In genomic region chr16:34470343-34470742, GRCm38 (mm10) we compare ENCODE assay signal across 18 mouse cellular contexts.
DNase-seq lines count a peak whose midpoint lies in the region; ATAC-seq and TF ChIP-seq lines count a peak whose summit lies in the region.
"Had no signal": no experiment of that assay in that cellular context is flagged by ENCODE, and none has a peak within 500 bp of the region (broad histone marks: within the 10 kb centered on the region; RNA-seq: fewer than 3 reads in every experiment).

No protein-coding gene starts in this region.

- H3K36me3 ChIP-seq in heart, embryonic 12.5 days: no peaks in the 10 kb centered on the region
- H3K36me3 ChIP-seq in forebrain, postnatal 0 days (ENCODE audit: insufficient read depth): no peaks in the 10 kb centered on the region
- no peaks in the 10 kb centered on the region for H3K36me3 ChIP-seq in neural tube, embryonic 15.5 days
- H3K36me3 ChIP-seq: limb, embryonic 13.5 days; stomach, embryonic 15.5 days had no signal

- intact Hi-C loops in heart, postnatal 25 days (cut with DNase I): no loop called here
- intact Hi-C loops in left cerebral cortex, adult 2 months (cut with DNase I): no loop called here
- intact Hi-C loops in left cerebral cortex, postnatal 10 days (cut with DNase I): no loop called here

- WGBS in heart, embryonic 12.5 days: 60% methylated on average over 5 of the region's 5 CpGs
- WGBS in forebrain, postnatal 0 days: 58% methylated on average over 5 of the region's 5 CpGs
- 51% methylated on average over 5 of the region's 5 CpGs for WGBS in neural tube, embryonic 15.5 days

- H3K4me3 ChIP-seq in heart, embryonic 12.5 days: no peak overlapping the region
- H3K4me3 ChIP-seq in left cerebral cortex, adult 2 months: 0 out of 2 replicates have a peak overlapping the region, but pooled peaks have one; percentile 7
- H3K4me3 ChIP-seq in forebrain, postnatal 0 days (ENCODE audit: low read depth, low read length): no peak overlapping the region
- H3K4me3 ChIP-seq in neural tube, embryonic 15.5 days (replicated peaks): no peak overlapping the region
- H3K4me3 ChIP-seq: erythroblast, embryonic 14.5 days; gastrocnemius, adult 2 months; limb, embryonic 13.5 days; stomach, embryonic 15.5 days had no signal

- peaks cover 75% of the 10 kb centered on the region for H3K4me1 ChIP-seq in heart, embryonic 12.5 days (replicated peaks)
- peaks cover 54% of the 10 kb centered on the region for H3K4me1 ChIP-seq in forebrain, postnatal 0 days (ENCODE audit: insufficient read depth)
- H3K4me1 ChIP-seq in neural tube, embryonic 15.5 days: peaks cover 86% of the 10 kb centered on the region

- ATAC-seq in heart, embryonic 12.5 days (ENCODE audit: insufficient number of reproducible peaks, low FRiP score): no peak
- ATAC-seq in forebrain, postnatal 0 days: no peak
- ATAC-seq in neural tube, embryonic 15.5 days (ENCODE audit: low FRiP score): 0 out of 2 replicates have a peak, but pooled peaks have one; percentile 2

- no peak overlapping the region for H3K9ac ChIP-seq in heart, embryonic 12.5 days
- H3K9ac ChIP-seq in forebrain, postnatal 0 days: no peak overlapping the region
- no peak overlapping the region for H3K9ac ChIP-seq in neural tube, embryonic 15.5 days (replicated peaks)
- H3K9ac ChIP-seq: limb, embryonic 13.5 days; stomach, embryonic 15.5 days had no signal

- no peak overlapping the region for H3K4me2 ChIP-seq in heart, embryonic 12.5 days
- H3K4me2 ChIP-seq in forebrain, postnatal 0 days (ENCODE audit: low read depth): no peak overlapping the region
- no peak overlapping the region for H3K4me2 ChIP-seq in neural tube, embryonic 15.5 days
- H3K4me2 ChIP-seq: stomach, embryonic 15.5 days had no signal

- no peak for TF ChIP-seq CTCF in left cerebral cortex, adult 2 months (IDR thresholded peaks at IDR 0.05)
- no peak for TF ChIP-seq CTCF in forebrain, postnatal 0 days (IDR thresholded peaks at IDR 0.05; ENCODE audit: low read depth)

- H3K9me3 ChIP-seq in heart, embryonic 12.5 days (replicated peaks): no peaks in the 10 kb centered on the region
- H3K9me3 ChIP-seq in forebrain, postnatal 0 days (ENCODE audit: low read length): no peaks in the 10 kb centered on the region
- no peaks in the 10 kb centered on the region for H3K9me3 ChIP-seq in neural tube, embryonic 15.5 days (replicated peaks)
- H3K9me3 ChIP-seq: limb, embryonic 13.5 days; stomach, embryonic 15.5 days had no signal

- no peak for DNase-seq in heart, postnatal 25 days (ENCODE audit: low spot score)
- no peak for DNase-seq in left cerebral cortex, adult 2 months (ENCODE audit: extremely low spot score in 1 of 2, low spot score in 2 of 2)
- DNase-seq in left cerebral cortex, postnatal 10 days (ENCODE audit: extremely low spot score in 1 of 2, low spot score in 2 of 2): no peak
- DNase-seq in forebrain, postnatal 0 days: no peak
- no peak for DNase-seq in yolk sac, embryonic 10.5 days (ENCODE audit: low spot score)
- no peak for DNase-seq in spleen, postnatal 36 days (ENCODE audit: low spot score in 2 of 2)
- DNase-seq: adrenal gland, adult 2 months; cerebellum, adult 8-10 months; gastrocnemius, adult 2 months; heart, postnatal 36 days; kidney, adult 11 months; kidney, postnatal 36 days; lung, postnatal 36 days had no signal

- H3K27me3 ChIP-seq in heart, embryonic 12.5 days (replicated peaks): no peaks in the 10 kb centered on the region
- no peaks in the 10 kb centered on the region for H3K27me3 ChIP-seq in forebrain, postnatal 0 days (ENCODE audit: insufficient read depth, low read length)
- no peaks in the 10 kb centered on the region for H3K27me3 ChIP-seq in neural tube, embryonic 15.5 days (replicated peaks)
- H3K27me3 ChIP-seq: limb, embryonic 13.5 days; stomach, embryonic 15.5 days had no signal

- peak overlapping the region; percentile 50 for H3K27ac ChIP-seq in heart, embryonic 12.5 days (ENCODE audit: poor library complexity, severe bottlenecking)
- peak overlapping the region; percentile 88 for H3K27ac ChIP-seq in left cerebral cortex, adult 2 months
- peak overlapping the region; percentile 82 for H3K27ac ChIP-seq in forebrain, postnatal 0 days (ENCODE audit: low read depth, low read length)
- no peak overlapping the region for H3K27ac ChIP-seq in neural tube, embryonic 15.5 days (replicated peaks)
- H3K27ac ChIP-seq: limb, embryonic 13.5 days; stomach, embryonic 15.5 days had no signal
